Mouse (Mus musculus) cerebral cortex, adult 2 months (tissue): Measurements from ENCODE around the gene Palm2.

Experiments used
- WGBS: fragments of 180-500 bp; shearing (Covaris S2); methylation state at CpG from one replicate; pipeline ENCODE4 v1.1.7; 2018; 5-methylcytosine and 5-hydroxymethylcytosine counted together

Palm2 gene

GRCm38 (mm10) chr4:57433941-57434704 is at the start of gene Palm2:
Gene Palm2, plus strand, starts transcription at chr4:57434247.
- under 1% methylated on average over 67 of the region's 67 CpGs for WGBS

- 87% methylated on average over 2 of the region's 2 CpGs for WGBS
Measured at GRCm38 (mm10) chr4:57384355-57384754, 49.7 kb upstream of the Palm2 start.

GRCm38 (mm10) chr4:57391103-57391502 is 42.9 kb upstream of the Palm2 start:
- WGBS, result 83% methylated on average over 8 of the region's 8 CpGs

- 60% methylated on average over 9 of the region's 9 CpGs for WGBS
Measured at GRCm38 (mm10) chr4:57396414-57396813, 37.6 kb upstream of the Palm2 start.

- 71% methylated on average over 6 of the region's 6 CpGs for WGBS
Measured at GRCm38 (mm10) chr4:57412385-57412784, 21.7 kb upstream of the Palm2 start.

- 60% methylated on average over 7 of the region's 7 CpGs for WGBS
Measured at GRCm38 (mm10) chr4:57413016-57413415, 21.0 kb upstream of the Palm2 start.

- WGBS, result 91% methylated on average over 11 of the region's 11 CpGs
Measured at GRCm38 (mm10) chr4:57413670-57414069, 20.4 kb upstream of the Palm2 start.

- 92% methylated on average over 7 of the region's 7 CpGs for WGBS
Measured at GRCm38 (mm10) chr4:57424011-57424410, 10.0 kb upstream of the Palm2 start.

- 65% methylated on average over 8 of the region's 8 CpGs for WGBS
Measured at GRCm38 (mm10) chr4:57428317-57428716, 5.7 kb upstream of the Palm2 start.

GRCm38 (mm10) chr4:57434705-57435360 is 786 bp downstream of the Palm2 start:
- 10% methylated on average over 19 of the region's 19 CpGs for WGBS

GRCm38 (mm10) chr4:57436286-57436685 is 2.2 kb downstream of the Palm2 start:
- WGBS, result 42% methylated on average over 4 of the region's 4 CpGs

GRCm38 (mm10) chr4:57446082-57446481 is 12.0 kb downstream of the Palm2 start:
- WGBS, result 76% methylated on average over 2 of the region's 2 CpGs

GRCm38 (mm10) chr4:57446854-57447444 is 12.9 kb downstream of the Palm2 start:
- WGBS, result 88% methylated on average over 4 of the region's 4 CpGs

GRCm38 (mm10) chr4:57451896-57452295 is 17.8 kb downstream of the Palm2 start:
- 38% methylated on average over 3 of the region's 3 CpGs for WGBS

GRCm38 (mm10) chr4:57452661-57453060 is 18.6 kb downstream of the Palm2 start:
- WGBS, result 98% methylated on average over 5 of the region's 5 CpGs

- WGBS, result 62% methylated on average over 3 of the region's 3 CpGs
Measured at GRCm38 (mm10) chr4:57462378-57462777, 28.3 kb downstream of the Palm2 start.

GRCm38 (mm10) chr4:57482435-57482834 is 48.4 kb downstream of the Palm2 start:
- WGBS, result 86% methylated on average over 7 of the region's 7 CpGs

GRCm38 (mm10) chr4:57486392-57486791 is 52.3 kb downstream of the Palm2 start:
- 51% methylated on average over 3 of the region's 3 CpGs for WGBS

- 32% methylated on average over 6 of the region's 6 CpGs for WGBS
Measured at GRCm38 (mm10) chr4:57489887-57490286, 55.8 kb downstream of the Palm2 start.

GRCm38 (mm10) chr4:57504792-57505191 is 70.7 kb downstream of the Palm2 start:
- 67% methylated on average over 6 of the region's 6 CpGs for WGBS

GRCm38 (mm10) chr4:57510576-57510975 is 76.5 kb downstream of the Palm2 start:
- 92% methylated on average over 3 of the region's 3 CpGs for WGBS

- WGBS, result 100% methylated on average over 1 of the region's 1 CpGs
Measured at GRCm38 (mm10) chr4:57511734-57512133, 77.7 kb downstream of the Palm2 start.
